Mouse (Mus musculus) activated CD4-positive, CD25-positive, alpha-beta regulatory T cell, adult 4 months (primary cell): ENCODE data around the gene Eml4. TPM values are rescaled to one million over a fixed set of nuclear protein-coding genes. Genes with fewer than 3 reads are reported as not detected.

Source experiments
- ATAC-seq: one replicate; pipeline ENCODE4 v1.8.0; 2017
- polyA plus RNA-seq, 2 experiments: library from polyadenylated mRNA; unstranded; fragments of 100-300 nt; shearing (Covaris generic); gene quantifications; one replicate each; pipeline ENCODE4 v1.2.1; 2017

Gene Eml4
- 10 to 100 TPM; 14.0 to 15.2 TPM for polyA plus RNA-seq

GRCm38 (mm10) chr17:83350379-83351091, at the start of gene Eml4:
Gene Eml4, plus strand, starts transcription at chr17:83350931.
- ATAC-seq, result peak; percentile 80

- ATAC-seq, result no peak
These were observed 49.3 kb upstream of the Eml4 start for GRCm38 (mm10) chr17:83301433-83301832.

GRCm38 (mm10) chr17:83304089-83304822, 46.5 kb upstream of the Eml4 start:
- ATAC-seq, result no peak

- ATAC-seq, result peak; percentile 74
These were observed 43.6 kb upstream of the Eml4 start for GRCm38 (mm10) chr17:83306964-83307640.

GRCm38 (mm10) chr17:83307641-83308296, 43.0 kb upstream of the Eml4 start:
- ATAC-seq, result no peak

- no peak for ATAC-seq
These were observed 42.3 kb upstream of the Eml4 start for GRCm38 (mm10) chr17:83308451-83308850.

- ATAC-seq, result no peak
These were observed 41.5 kb upstream of the Eml4 start for GRCm38 (mm10) chr17:83309243-83309642.

GRCm38 (mm10) chr17:83311806-83312205, 38.9 kb upstream of the Eml4 start:
- no peak for ATAC-seq

- peak; percentile 95 for ATAC-seq
These were observed 38.4 kb upstream of the Eml4 start for GRCm38 (mm10) chr17:83312244-83312918.

GRCm38 (mm10) chr17:83313046-83313689, 37.6 kb upstream of the Eml4 start:
- no peak for ATAC-seq

GRCm38 (mm10) chr17:83315476-83315875, 35.3 kb upstream of the Eml4 start:
- ATAC-seq, result no peak

- no peak for ATAC-seq
These were observed 28.0 kb upstream of the Eml4 start for GRCm38 (mm10) chr17:83322621-83323335.

GRCm38 (mm10) chr17:83323410-83324268, 27.1 kb upstream of the Eml4 start:
- ATAC-seq, result no peak

- no peak for ATAC-seq
These were observed 26.5 kb upstream of the Eml4 start for GRCm38 (mm10) chr17:83324269-83324616.

GRCm38 (mm10) chr17:83335183-83335584, 15.5 kb upstream of the Eml4 start:
- peak; percentile 59 for ATAC-seq

- ATAC-seq, result no peak
These were observed 13.5 kb upstream of the Eml4 start for GRCm38 (mm10) chr17:83337051-83337898.

- ATAC-seq, result peak; percentile 67
These were observed 11.2 kb upstream of the Eml4 start for GRCm38 (mm10) chr17:83339368-83340085.

GRCm38 (mm10) chr17:83340895-83341524, 9.7 kb upstream of the Eml4 start:
- no peak for ATAC-seq
